Mouse (Mus musculus): ENCODE results near the gene Rarb.

- no peak for TF ChIP-seq EP300 (IDR thresholded peaks at IDR 0.05; ENCODE audit: low read depth)
- no peak for TF ChIP-seq CTCF (IDR thresholded peaks at IDR 0.05; ENCODE audit: low read depth)
Observed at GRCm38 (mm10) chr14:16815096-16815741, 3.7 kb downstream of the Rarb start.
